Mouse (Mus musculus) left cerebral cortex, postnatal 4 days (tissue): ENCODE results near the gene 1110032A03Rik. TPM values are rescaled to one million over a fixed set of nuclear protein-coding genes. Genes with fewer than 3 reads are reported as not detected.
A peak's percentile ranks its signal among the peaks of the same experiment; 100 is the strongest.

Experiments used
- DNase-seq: peaks from one replicate; pipeline ENCODE4 v3.0.0-alpha.2; 2022
- intact Hi-C: fragments of 180-260 bp; cut with DNase I; formaldehyde crosslinking; loops from one replicate; pipeline ENCODE4 v1.15.1; 2025
- total RNA-seq, 2 experiments: library from RNA; stranded (reverse); gene quantifications; 2 replicates each; pipeline ENCODE4 v1.2.3; 2021

Gene 1110032A03Rik
- total RNA-seq, 2 experiments from 2014 or later: 16.6 to 18.6 TPM

DNA sequence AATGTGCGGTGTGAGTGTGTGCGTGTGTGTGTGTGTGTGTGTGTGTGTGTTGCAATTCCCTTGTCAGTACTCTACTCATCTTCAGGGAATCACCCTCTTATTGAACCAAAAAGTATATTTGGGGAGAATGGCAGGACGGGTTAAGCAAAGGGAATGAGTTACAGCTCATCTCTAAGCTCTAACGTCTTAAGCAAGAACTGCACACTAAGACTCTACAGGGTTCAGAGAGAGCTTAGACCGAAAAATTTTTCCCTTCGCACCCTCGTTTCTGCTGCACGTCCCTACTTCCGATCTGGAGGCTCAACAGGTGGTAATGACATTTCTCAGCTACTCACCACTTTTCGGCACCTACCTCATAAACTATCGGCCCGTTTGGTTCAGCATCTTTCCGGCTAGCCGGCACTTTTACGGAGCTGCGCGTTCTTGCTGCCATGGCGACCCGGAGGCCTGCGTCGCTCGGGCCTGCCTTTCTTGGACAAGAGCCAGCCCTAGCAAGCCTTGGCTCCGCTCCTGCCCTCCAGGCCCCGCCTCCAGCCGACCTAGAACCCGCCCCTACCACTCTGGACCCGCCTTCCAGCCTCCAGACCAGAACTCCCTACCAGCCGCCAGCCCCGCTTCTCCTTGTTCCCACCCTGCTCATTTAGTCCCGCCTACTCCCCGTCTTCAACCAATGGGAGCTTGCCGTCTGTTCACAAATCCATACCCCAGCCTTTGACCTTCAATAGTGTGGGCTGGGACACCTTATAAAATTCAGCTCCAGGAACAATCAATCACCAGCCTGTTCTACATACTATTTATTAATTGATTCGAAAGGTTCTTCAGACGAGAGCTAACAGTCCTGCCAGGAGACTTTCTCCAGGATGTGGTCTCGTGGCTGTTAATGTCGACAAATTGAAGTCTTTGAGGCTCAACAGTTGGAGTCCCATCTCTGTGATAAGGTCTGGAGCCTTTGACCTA, 36.1 kb downstream of the 1110032A03Rik start, which contains the start of gene Dixdc1:
Gene Dixdc1 (minus strand): TSS at position 604 of the 957 bp plus-strand sequence.
- intact Hi-C loops: no loop called here
- peak; percentile 94 for DNase-seq

DNA sequence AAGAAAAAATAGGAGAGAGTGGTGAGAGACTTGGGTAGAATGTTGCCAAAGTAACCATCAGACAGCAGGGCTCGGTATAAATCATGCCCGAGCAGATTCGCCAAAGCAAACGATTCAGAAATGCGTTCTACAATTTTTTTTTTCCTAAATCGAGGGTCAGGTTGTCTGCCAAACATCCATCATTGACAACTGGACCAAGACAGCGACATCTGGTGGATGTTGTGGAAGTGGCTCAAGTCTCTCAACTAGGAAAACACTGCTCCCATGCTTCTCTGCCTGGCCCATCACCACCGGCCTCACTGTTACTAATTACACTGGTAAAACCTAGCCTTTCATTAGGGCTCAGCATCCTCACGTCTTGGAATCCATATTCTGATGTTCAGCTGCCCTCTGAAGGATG, 40.3 kb downstream of the 1110032A03Rik start:
- intact Hi-C loops: no loop called here
- DNase-seq: peak; percentile 54

DNA sequence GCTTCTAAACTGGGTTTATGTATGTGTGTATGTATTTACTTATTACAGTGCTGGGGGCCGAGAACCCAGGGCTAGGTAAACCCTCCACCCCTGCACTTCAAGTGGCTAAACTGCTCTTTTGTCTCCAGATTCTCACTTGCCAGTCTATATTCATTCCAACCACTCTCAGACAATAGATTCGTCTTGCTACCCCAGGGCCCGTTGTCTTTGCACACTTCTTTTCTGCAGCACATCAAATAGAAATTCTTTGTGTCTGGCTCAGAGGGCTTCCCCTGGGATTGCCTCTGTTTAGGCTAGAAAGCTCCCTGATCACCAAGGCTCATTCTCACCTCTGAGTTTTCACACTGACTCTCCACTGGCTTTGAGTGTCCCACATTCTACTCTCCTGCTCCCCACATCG, 42.8 kb downstream of the 1110032A03Rik start:
- intact Hi-C loops: no loop called here
- no peak for DNase-seq

DNA sequence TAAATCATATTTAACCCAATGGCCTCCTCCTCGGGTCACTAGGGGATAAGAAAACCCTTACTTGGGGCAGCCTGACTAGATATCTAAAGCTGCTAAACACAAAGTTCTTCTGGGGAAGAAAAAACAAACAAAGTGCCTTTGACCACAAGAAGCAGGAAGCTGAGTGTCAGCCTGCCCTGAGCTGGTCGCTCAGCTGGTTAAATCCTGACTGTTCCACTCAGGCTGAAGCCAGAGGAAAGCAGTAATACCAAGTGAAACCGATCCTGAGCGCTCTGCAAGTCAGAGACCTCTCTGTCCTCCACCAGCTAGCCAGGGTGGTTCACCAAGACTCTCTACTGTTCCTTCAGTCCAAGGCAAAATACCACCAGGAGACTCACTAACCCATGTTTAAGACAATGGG, 45.7 kb downstream of the 1110032A03Rik start:
- intact Hi-C loops: no loop called here
- DNase-seq: no peak

DNA sequence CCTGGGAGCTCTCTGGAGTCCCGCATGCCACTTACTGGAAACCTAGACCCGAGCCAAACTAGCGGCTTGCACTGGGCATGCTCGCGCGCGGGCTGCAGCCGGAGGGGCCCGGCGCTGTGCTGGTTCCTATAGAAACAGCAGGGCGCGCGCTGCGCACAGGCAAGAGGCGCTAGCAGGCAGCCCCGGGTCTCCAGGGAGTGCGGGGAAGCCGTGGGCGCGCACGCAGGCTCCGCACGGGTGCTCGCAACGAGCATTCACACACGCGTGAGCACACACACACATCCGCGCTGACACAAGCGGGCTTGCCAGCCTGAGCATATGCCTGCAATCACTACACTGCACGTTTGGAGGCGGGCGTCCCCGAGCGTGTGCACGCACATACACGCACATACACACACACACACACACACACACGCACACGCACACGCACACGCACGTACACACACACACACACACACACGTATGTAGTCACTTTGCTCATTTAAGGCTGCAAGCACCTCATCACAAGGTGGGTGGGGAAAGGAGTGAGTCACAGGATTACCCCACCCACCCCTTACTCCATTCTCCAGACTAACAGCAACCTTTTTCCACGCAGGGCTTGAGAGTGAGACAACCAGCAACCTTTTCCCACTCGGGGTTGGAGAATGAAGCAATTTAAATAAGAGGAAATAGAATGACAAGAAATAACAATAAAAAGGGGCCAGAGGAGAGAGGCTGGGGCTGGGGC, 47.2 kb downstream of the 1110032A03Rik start:
- intact Hi-C loops: no loop called here

DNA sequence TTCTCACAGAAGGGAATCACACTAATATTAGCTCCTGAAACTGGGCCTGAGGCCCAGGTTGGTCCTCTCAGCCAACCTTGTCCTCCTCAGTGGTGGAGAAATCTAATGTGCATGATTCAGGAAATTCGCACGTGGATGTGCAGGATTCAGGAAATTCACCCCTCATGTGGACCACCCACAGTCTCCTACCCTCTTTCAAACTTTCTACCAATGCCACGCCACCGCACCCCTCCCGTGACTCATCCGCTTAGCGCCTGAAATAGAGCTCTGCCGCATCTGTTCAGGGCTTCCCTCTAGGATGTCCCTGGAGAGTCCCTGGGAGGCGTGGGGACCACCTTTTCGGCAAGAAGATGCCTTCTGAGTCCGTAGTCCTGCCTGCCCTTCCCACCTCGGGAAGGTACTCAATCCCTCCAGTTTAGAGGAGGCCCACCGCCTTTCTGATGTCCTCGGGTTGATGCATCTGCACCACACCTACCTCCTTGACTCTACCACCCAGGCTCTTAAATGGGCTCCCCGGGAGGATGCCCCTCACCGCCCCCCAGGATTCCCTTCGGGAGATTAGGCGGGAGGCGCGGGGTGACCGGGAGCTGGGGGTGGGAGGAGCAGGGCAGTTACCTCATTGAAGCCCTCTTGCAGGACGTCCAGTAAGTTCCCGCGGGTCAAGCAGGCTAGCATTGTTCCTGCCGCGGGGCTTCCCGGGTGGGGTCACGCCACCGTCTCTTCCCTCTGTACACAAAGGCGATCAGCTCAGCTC, 48.0 kb downstream of the 1110032A03Rik start:
- intact Hi-C loops: no loop called here
- no peak for DNase-seq

More for the DNA sequence above, 47.2 kb downstream of the 1110032A03Rik start:
- peak; percentile 88 for DNase-seq

DNA sequence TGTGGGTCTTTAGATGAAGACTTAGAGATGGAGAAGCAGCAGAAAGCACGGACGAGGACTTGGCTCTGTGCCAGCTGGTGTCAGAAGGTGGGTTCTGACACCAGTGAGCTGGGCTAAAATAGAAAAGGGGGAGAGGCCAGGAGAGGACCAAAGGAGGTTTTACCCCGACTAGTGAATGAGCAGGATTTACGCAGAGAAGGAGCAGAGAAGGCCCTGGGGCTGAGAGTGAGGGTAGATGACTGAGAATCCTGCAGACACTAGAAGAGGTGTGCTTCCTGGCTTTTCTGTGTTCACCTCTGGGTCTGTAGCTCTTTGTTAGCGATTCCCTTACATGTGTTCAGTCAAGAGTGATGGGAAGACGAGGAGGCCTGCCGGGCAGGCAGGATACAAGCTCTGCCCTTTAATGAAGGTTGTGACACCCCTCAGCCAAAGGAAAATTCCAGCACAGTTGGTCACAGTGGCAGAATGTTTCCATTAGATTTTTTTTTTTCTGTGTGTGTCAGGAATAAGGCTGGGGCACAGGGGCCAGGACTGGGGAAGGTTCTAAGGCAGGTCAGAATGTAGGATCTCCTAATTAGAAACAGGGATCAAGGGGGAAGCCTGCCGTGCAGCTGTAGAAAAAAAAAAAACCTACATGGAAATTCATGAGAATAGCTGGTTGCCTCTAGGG, 49.3 kb downstream of the 1110032A03Rik start:
- intact Hi-C loops: no loop called here
- no peak for DNase-seq

DNA sequence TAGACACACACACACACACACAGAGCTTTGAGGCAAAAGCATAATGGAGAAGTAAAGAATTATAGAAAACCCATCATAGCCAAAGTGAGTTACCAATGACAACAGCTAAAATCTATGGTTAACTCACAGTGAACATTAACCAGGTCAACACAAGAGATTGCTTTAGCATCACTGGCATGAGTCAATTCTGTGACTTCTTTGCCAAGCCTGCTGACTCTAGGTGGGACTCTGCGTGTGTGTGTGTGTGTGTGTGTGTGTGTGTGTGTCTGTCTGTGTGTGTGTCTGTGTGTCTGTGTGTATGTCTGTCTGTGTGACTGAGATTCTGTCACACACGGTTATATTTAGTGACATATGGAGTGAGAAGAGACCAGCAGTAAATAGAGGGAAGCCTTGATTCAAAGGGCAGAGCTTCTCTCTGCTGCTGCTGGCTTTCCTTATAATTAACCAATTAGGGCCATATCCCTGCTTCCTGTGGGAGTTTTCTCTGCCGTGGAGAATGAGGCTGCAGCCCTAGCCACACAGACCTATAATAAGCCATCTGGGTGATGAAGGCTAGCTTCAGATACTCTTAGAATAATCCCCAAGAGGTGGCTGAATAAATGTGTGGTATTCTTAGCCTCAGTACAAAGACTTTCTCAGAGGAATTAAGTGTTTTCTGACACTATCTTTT, 50.5 kb downstream of the 1110032A03Rik start:
- intact Hi-C loops: no loop called here
- no peak for DNase-seq

DNA sequence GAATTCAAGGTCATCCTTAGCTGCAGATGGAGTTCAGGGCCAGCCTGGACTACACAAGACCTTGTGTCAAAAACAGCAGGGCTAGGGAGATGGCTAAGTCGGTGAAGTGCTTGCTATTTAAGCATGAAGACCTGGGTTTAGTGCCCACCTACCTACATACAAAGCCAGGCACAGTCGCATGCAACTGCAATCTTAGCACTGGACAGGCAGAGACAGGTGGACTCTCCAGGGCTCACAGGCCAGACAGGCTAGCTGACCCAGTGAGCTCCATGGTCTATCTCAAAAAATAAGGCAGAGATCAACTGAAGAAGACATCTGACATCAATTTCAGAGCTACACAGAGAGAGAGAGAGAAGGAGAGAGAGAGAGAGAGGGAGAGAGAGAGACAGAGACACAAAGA, 51.2 kb downstream of the 1110032A03Rik start:
- intact Hi-C loops: no loop called here
- DNase-seq: no peak

DNA sequence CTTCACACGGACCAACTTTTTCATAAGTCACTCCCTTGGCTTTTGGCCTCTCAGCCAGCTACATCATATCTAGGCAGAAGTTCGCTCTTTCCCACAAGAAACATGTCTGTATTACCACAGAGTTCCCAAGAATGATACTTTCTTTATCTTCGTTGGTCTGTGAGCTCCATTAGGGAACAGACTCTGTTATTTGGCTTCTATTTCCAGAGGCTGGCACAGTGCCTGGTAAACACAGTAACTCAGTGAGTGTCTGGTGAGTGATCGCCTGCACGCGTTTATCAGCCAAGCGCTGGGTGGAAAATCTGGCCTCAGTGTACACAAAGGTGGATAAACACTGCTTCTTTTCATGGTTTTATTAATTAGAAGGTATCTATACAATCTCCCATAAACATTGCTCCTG, 51.9 kb downstream of the 1110032A03Rik start:
- intact Hi-C loops: no loop called here

DNA sequence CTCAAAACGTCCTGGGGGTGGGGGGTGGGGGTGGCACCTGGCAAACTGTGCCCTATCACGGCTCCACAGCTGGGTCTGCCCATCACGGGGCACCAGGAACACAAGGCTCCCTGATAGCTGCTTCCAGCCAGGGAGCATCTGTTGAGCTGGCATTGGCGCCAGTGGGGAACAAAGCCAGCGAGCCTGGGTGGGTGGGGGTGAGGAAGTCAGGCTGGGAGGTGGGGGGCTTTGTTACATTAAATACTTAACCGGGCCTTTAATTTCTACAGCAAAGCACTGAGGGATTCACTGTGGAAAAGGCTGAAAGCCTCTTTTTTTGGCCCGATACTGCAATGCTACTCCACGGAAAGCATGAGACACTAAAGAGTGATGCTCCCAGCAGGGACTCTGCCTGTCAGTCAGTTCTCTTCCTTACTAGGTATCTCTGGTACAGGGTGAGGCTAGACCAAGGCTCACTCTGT, 52.8 kb downstream of the 1110032A03Rik start:
- DNase-seq: peak; percentile 89
- intact Hi-C loops: no loop called here

More for the DNA sequence above, 51.9 kb downstream of the 1110032A03Rik start:
- DNase-seq: peak; percentile 93

DNA sequence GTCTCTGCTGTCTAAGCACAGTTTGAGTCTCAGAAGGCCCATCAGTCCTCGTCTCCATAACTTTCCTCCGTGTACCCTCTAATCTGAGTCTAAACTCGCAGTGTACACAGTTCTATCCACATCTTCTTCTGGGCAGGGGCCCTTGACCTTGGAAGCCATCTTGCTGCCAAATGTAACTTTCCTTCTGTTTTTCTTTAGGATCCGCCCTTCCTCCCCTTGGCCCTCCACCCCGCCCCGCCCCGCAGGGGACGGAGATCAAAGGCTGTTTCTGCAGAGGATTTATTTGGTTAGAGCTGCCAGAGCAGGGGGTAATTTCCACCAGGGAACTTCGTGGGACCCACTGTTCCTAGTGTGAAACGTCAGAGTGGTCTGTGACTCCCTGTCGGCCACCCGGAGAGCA, 54.3 kb downstream of the 1110032A03Rik start:
- peak; percentile 16 for DNase-seq
- intact Hi-C loops: no loop called here

DNA sequence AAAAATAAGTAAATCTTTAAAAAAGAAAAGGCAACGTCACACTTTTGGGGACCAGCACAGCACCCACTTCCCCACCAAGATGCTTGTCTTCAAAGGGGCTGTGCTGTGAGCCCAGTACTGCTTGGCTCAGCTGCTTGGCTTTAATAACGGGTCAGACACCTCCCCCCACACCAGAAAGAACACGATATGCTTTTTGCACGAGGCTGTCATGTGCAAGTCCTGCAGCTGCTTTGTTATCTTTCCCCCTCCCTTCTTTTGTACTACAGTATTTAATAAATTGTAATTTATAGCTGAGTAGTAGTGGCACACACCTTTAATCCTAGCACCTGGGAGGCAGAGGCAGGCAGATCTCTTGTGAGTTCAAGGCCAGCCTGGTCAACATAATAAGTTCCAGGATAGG, 56.4 kb downstream of the 1110032A03Rik start:
- intact Hi-C loops: no loop called here
- DNase-seq: no peak

DNA sequence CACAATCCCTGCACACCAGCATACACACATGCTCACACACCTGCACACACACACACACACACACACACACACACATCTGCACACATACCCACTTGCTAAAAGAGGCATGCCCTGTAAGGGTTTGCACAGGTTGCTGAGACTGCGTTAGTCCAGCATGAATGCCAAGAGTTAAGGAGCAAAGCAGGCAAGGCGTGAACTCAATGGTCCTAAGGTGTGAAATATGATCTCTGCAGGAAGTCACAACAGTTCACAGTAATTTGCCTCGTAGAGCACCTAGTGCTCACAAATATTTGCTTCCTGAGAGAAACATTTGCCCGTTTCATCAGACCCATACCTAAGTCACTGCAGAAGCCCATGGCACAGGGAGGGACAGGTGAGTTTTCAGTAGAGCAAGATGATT, 61.1 kb downstream of the 1110032A03Rik start:
- intact Hi-C loops: no loop called here

More for the DNA sequence above, 61.1 kb downstream of the 1110032A03Rik start:
- DNase-seq: no peak

Other genes starting within 250 kb of the 1110032A03Rik start
- gene Pts, start 246.8 kb downstream of the 1110032A03Rik start, total RNA-seq: 10 to 100 TPM; 40.7 to 42.0 TPM
- 10 to 100 TPM; 16.3 to 17.0 TPM for gene Il18, start 220.7 kb downstream of the 1110032A03Rik start, total RNA-seq
- under 1 TPM; 0.70 to 0.93 TPM for gene Bco2, start 220.3 kb downstream of the 1110032A03Rik start, total RNA-seq
- gene Tex12, start 214.2 kb downstream of the 1110032A03Rik start, total RNA-seq: not detected
- 100 to 1,000 TPM; 110 to 120 TPM for gene Sdhd, start 171.7 kb downstream of the 1110032A03Rik start, total RNA-seq
- 100 to 1,000 TPM; 157 to 174 TPM for gene Timm8b, start 171.6 kb downstream of the 1110032A03Rik start, total RNA-seq
- 1 to 10 TPM; 2.1 to 2.5 TPM for gene Pih1d2, start 158.2 kb downstream of the 1110032A03Rik start, total RNA-seq
- gene Nkapd1, start 158.1 kb downstream of the 1110032A03Rik start, total RNA-seq: 10 to 100 TPM; 30.6 to 31.1 TPM
- 10 to 100 TPM; 73.7 to 79.4 TPM for gene Dlat, start 115.7 kb downstream of the 1110032A03Rik start, total RNA-seq
- gene Dixdc1, start 36.0 kb downstream of the 1110032A03Rik start, total RNA-seq: 10 to 100 TPM; 65.3 to 66.0 TPM
- gene 2310030G06Rik, start 29.0 kb downstream of the 1110032A03Rik start, total RNA-seq: 1 to 10 TPM; 1.8 to 2.0 TPM
- gene Cryab, start 24.2 kb downstream of the 1110032A03Rik start, total RNA-seq: 10 to 100 TPM; 39.1 to 40.9 TPM
- 1 to 10 TPM; 1.0 to 1.3 TPM for gene Hspb2, start 23.2 kb downstream of the 1110032A03Rik start, total RNA-seq
- 1 to 10 TPM; 5.9 to 8.3 TPM for gene Fdxacb1, start 7.3 kb downstream of the 1110032A03Rik start, total RNA-seq
- gene Alg9, start 501 bp downstream of the 1110032A03Rik start, total RNA-seq: 10 to 100 TPM; 52.7 to 53.8 TPM
- 10 to 100 TPM; 29.9 to 33.2 TPM for gene Ppp2r1b, start 69.8 kb upstream of the 1110032A03Rik start, total RNA-seq
- 10 to 100 TPM; 54.9 TPM for gene Sik2, start 233.6 kb upstream of the 1110032A03Rik start, total RNA-seq